Mouse (Mus musculus): ENCODE data around the gene Prkcb. TPM values are rescaled to one million over a fixed set of nuclear protein-coding genes. Genes with fewer than 3 reads are reported as not detected.

Gene Prkcb
- polyA plus RNA-seq, 1 experiment from 2014 or later, result 4.7 TPM

DNA sequence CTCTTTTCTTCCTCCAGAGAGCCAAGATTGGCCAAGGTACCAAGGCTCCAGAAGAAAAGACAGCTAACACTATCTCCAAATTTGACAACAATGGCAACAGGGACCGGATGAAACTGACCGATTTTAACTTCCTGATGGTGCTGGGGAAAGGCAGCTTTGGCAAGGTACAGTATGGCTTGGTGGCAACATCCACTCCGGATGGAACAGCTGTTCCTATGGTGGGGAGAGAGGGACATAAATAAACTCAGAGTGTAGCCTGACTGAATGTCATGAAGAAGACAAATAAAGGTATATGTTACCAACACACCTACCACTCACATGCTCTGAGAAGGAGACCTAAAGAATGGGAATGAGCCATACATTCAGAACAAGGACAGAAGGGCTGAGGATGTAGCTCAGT lies 256.1 kb downstream of the Prkcb start:
- no peak for ATAC-seq (ENCODE audit: insufficient number of reproducible peaks, insufficient read depth, low FRiP score, low TSS enrichment, low read depth)
- no peaks in the 10 kb centered on the region for H3K27me3 ChIP-seq

DNA sequence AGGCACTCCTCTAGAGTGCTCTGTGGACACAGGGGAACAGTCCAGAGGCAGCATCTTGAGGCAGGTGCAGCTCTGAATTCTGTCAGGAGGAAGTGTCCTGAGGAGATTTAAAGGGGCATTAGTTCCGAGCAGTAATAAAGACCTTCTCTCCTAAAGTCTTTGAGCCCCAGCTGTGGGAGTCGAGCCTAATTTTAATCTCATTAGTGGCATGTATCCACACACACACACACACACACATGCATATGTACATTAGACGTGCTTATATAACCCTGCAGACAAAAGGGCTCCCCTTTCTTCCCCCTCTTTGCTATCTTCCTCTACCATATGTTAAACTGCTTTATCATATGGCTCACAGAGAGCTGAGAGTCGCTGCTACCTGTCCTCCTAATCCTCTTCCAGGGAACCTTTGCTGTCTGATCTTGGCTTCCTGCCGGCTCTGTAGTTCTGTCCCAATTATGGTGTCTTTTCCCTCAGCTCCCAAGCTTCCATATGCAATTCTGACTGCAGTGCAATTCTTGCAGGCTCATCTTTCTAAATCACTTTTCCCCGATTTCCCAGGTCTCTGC lies 268.1 kb downstream of the Prkcb start:
- H3K36me3 ChIP-seq, result no peaks in the 10 kb centered on the region
- 46% methylated on average over 6 of the region's 6 CpGs for WGBS
- H3K9me3 ChIP-seq, result no peaks in the 10 kb centered on the region
- no peak overlapping the region for H3K4me2 ChIP-seq
- no peaks in the 10 kb centered on the region for H3K27me3 ChIP-seq
- H3K27ac ChIP-seq, result no peak overlapping the region
- ATAC-seq (ENCODE audit: insufficient number of reproducible peaks, insufficient read depth, low FRiP score, low TSS enrichment, low read depth), result no peak
- H3K4me3 ChIP-seq (replicated peaks), result no peak overlapping the region
- H3K4me1 ChIP-seq (replicated peaks), result 0 out of 2 replicates have a peak, but pooled peaks cover 3% of the 10 kb centered on the region
- no peak overlapping the region for H3K9ac ChIP-seq (replicated peaks)

More for the DNA sequence above, 256.1 kb downstream of the Prkcb start:
- no peaks in the 10 kb centered on the region for H3K36me3 ChIP-seq
- no peak overlapping the region for H3K4me3 ChIP-seq (replicated peaks)
- WGBS, result 91% methylated on average over 3 of the region's 3 CpGs
- H3K4me1 ChIP-seq (replicated peaks), result no peaks in the 10 kb centered on the region
- H3K4me2 ChIP-seq, result no peak overlapping the region
- H3K27ac ChIP-seq, result no peak overlapping the region
- H3K9ac ChIP-seq (replicated peaks), result no peak overlapping the region
- no peaks in the 10 kb centered on the region for H3K9me3 ChIP-seq

DNA sequence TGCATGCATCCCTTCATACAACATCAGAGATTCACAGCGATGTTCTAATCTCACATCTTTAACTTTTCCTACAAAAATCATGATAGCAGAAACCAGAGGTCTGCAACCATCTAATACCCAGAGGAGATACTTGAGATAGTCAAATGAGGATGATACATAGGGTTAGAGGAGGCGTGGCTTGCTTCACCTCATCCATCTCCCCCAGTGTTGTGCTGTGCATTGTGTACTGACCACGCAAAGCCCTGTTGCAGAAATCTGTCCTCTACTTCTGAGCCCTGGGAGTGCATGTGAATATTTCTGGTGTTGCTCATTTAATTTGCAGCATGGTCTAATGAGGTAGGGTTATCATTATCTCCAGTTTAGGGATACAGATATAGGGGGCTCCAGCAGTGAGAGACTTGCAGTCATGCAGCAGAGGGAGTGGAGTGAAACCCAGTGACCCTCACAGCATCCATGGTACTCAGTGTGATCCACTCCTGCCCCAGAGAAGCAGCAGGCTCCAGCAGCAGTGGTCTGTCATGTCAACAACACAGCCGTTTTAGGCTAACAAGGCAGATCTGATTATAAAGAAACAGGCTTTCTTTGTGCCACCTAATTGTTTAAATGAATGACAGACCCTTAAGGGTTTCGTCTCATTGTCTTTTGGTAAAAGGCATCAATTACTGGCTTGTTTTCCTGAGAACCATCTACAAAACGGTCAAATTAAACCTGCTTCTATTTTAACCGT lies 269.7 kb downstream of the Prkcb start:
- Histone ChIP-seq H3K9ac (replicated peaks) (no peak overlapping the region), H3K27ac (no peak overlapping the region), H3K36me3 (no peaks in the 10 kb centered on the region), H3K4me3 (replicated peaks) (no peak overlapping the region), H3K9me3 (no peaks in the 10 kb centered on the region), H3K27me3 (no peaks in the 10 kb centered on the region), H3K4me1 (replicated peaks) (0 out of 2 replicates have a peak, but pooled peaks cover 3% of the 10 kb centered on the region), H3K4me2 (no peak overlapping the region)
- ATAC-seq (ENCODE audit: insufficient number of reproducible peaks, insufficient read depth, low FRiP score, low TSS enrichment, low read depth), result no peak
- 47% methylated on average over 7 of the region's 7 CpGs for WGBS

DNA sequence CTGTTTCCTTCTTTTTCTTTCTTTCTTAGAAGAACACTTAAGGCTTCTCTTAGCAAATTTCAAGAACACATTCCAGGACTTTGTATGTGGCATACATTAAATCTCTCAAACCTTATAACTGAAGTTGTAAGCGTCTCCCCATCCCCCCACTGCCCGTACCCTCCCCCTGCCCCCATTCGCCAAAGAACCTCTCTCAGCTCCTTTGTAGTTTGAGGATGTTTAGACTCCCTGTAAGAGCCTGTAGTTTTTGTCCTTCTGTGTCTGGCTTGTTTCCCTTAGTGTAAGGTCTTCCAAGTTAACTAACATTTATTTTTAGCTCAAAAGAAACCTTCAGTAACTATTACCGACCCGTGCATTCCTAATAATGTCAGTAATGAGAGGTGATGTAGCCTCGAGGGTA lies 270.4 kb downstream of the Prkcb start:
- Histone ChIP-seq H3K27ac (no peak overlapping the region), H3K9ac (replicated peaks) (no peak overlapping the region), H3K4me1 (replicated peaks) (0 out of 2 replicates have a peak, but pooled peaks cover 3% of the 10 kb centered on the region), H3K4me2 (no peak overlapping the region), H3K9me3 (no peaks in the 10 kb centered on the region), H3K36me3 (no peaks in the 10 kb centered on the region), H3K4me3 (replicated peaks) (no peak overlapping the region), H3K27me3 (no peaks in the 10 kb centered on the region)
- WGBS, result 43% methylated on average over 6 of the region's 6 CpGs
- ATAC-seq (ENCODE audit: insufficient number of reproducible peaks, insufficient read depth, low FRiP score, low TSS enrichment, low read depth), result no peak

DNA sequence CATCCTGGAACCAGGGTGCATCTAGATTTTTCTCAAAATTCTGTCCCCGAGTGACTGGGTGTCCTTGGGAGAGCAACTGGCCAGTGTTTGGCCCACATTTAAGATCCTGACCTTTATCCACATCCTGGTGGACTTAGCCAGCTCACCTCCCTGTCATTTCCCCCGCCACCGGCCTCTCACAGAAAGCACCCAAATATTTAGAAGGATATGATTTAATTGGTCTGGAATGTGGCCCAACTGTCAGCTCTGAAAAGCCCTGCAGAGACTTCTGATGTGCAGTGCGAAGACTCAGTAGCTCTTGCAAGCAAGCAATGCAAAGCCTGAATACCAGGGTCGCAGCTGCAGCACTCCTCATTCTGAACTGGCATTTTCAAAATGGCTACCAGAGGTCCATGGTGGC lies 274.0 kb downstream of the Prkcb start:
- H3K4me1 ChIP-seq (replicated peaks), result 0 out of 2 replicates have a peak, but pooled peaks cover 3% of the 10 kb centered on the region

DNA sequence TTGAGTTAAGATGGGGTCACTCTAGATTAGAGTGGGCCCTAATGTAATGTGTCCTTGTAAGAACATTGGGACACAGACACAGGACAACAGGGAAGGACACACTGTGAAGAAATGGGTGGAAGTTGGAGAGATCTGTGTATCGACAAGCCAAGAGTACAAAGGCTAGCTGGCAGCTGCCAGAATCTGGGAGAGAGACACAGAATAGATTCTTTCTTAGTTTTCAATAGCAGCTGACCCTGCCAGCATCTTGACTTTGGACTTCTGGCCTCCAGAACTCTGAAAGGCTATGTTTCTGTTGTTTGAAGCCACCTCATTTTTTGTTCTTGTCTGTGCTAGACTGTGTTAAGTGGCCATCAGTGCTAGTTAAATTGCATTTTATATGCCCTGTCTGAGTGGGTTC lies 276.8 kb downstream of the Prkcb start:
- H3K4me3 ChIP-seq (replicated peaks), result no peak overlapping the region
- no peaks in the 10 kb centered on the region for H3K4me1 ChIP-seq (replicated peaks)
- no peaks in the 10 kb centered on the region for H3K27me3 ChIP-seq
- H3K9me3 ChIP-seq, result no peaks in the 10 kb centered on the region
- H3K36me3 ChIP-seq, result no peaks in the 10 kb centered on the region
- no peak overlapping the region for H3K27ac ChIP-seq
- 93% methylated on average over 1 of the region's 1 CpGs for WGBS
- ATAC-seq (ENCODE audit: insufficient number of reproducible peaks, insufficient read depth, low FRiP score, low TSS enrichment, low read depth), result no peak
- no peak overlapping the region for H3K9ac ChIP-seq (replicated peaks)
- H3K4me2 ChIP-seq, result no peak overlapping the region

More for the DNA sequence above, 274.0 kb downstream of the Prkcb start:
- Histone ChIP-seq H3K27ac (no peak overlapping the region), H3K27me3 (no peaks in the 10 kb centered on the region), H3K9me3 (no peaks in the 10 kb centered on the region), H3K9ac (replicated peaks) (no peak overlapping the region), H3K4me2 (no peak overlapping the region), H3K36me3 (no peaks in the 10 kb centered on the region), H3K4me3 (replicated peaks) (no peak overlapping the region)
- no peak for ATAC-seq (ENCODE audit: insufficient number of reproducible peaks, insufficient read depth, low FRiP score, low TSS enrichment, low read depth)
- 80% methylated on average over 5 of the region's 5 CpGs for WGBS

DNA sequence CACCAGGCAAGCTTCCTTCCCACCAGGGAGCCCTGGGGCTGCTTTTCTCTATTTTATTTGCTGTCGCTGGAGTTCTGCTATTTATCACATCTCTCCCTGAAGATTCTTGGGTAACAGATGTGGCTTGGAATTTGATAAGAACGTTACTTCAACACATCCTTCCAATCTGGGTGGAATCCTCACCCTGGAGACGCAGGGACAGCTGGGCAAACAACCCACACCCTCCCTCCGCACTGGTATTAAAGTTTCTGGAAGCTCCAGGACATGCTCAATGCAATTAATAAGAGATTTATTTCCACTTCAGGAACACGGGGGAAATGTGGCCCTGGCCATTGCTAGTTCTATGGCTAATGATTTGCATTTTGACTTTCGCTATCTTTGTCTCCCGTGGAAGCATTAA lies 277.5 kb downstream of the Prkcb start:
- Histone ChIP-seq H3K27me3 (no peaks in the 10 kb centered on the region), H3K4me2 (no peak overlapping the region), H3K9ac (replicated peaks) (no peak overlapping the region), H3K27ac (no peak overlapping the region), H3K9me3 (no peaks in the 10 kb centered on the region), H3K4me3 (replicated peaks) (no peak overlapping the region), H3K4me1 (replicated peaks) (no peaks in the 10 kb centered on the region), H3K36me3 (no peaks in the 10 kb centered on the region)
- 70% methylated on average over 7 of the region's 7 CpGs for WGBS
- ATAC-seq (ENCODE audit: insufficient number of reproducible peaks, insufficient read depth, low FRiP score, low TSS enrichment, low read depth), result no peak

DNA sequence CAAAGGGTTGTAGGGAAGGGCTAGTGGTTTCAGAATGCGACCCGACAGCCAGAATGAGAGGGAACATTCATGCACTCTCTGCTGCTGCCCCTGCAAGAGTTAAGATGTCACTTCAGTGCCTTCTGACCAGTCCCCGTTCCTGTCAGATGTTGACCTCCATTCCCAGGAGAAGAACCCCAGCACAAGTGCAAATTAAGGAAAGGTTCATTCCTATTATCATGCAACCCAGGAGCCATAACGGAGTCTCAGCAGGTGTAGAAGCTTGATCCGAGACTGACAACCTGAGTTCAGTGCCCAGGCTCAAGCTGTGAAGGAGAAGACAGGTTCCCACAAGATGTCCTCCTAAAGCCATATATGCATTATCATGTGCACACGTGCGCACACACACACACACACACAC lies 280.2 kb downstream of the Prkcb start:
- WGBS, result 83% methylated on average over 7 of the region's 7 CpGs
- Histone ChIP-seq H3K4me1 (replicated peaks) (no peaks in the 10 kb centered on the region), H3K9me3 (no peaks in the 10 kb centered on the region)

DNA sequence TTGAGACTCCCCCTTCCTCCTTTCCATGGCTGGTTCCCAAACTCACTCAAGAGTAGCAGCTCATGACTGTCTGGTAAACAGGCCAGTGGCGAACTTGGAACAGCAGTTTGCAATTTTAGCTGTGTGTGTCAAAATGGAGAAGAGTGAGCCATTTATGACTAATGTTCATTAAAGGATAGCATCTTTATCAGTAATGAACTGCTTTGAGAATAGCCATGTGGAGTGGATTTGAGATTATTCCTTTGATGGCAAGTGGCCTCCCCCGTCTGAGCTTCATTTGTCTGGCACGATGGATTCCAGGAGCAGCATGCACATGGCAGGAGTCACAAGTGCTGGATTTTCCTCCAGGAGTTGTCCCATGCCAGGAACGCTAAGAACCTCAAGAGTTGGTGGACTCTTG lies 281.9 kb downstream of the Prkcb start:
- no peaks in the 10 kb centered on the region for H3K36me3 ChIP-seq
- no peaks in the 10 kb centered on the region for H3K9me3 ChIP-seq
- no peak overlapping the region for H3K4me2 ChIP-seq
- no peaks in the 10 kb centered on the region for H3K4me1 ChIP-seq (replicated peaks)
- H3K4me3 ChIP-seq (replicated peaks), result no peak overlapping the region
- ATAC-seq (ENCODE audit: insufficient number of reproducible peaks, insufficient read depth, low FRiP score, low TSS enrichment, low read depth), result no peak
- H3K27me3 ChIP-seq, result no peaks in the 10 kb centered on the region
- H3K27ac ChIP-seq, result no peak overlapping the region
- no peak overlapping the region for H3K9ac ChIP-seq (replicated peaks)
- 60% methylated on average over 4 of the region's 4 CpGs for WGBS

More for the DNA sequence above, 280.2 kb downstream of the Prkcb start:
- H3K4me3 ChIP-seq (replicated peaks), result no peak overlapping the region
- no peak for ATAC-seq (ENCODE audit: insufficient number of reproducible peaks, insufficient read depth, low FRiP score, low TSS enrichment, low read depth)
- no peak overlapping the region for H3K27ac ChIP-seq
- no peak overlapping the region for H3K9ac ChIP-seq (replicated peaks)
- H3K36me3 ChIP-seq, result no peaks in the 10 kb centered on the region
- H3K27me3 ChIP-seq, result no peaks in the 10 kb centered on the region
- H3K4me2 ChIP-seq, result no peak overlapping the region

DNA sequence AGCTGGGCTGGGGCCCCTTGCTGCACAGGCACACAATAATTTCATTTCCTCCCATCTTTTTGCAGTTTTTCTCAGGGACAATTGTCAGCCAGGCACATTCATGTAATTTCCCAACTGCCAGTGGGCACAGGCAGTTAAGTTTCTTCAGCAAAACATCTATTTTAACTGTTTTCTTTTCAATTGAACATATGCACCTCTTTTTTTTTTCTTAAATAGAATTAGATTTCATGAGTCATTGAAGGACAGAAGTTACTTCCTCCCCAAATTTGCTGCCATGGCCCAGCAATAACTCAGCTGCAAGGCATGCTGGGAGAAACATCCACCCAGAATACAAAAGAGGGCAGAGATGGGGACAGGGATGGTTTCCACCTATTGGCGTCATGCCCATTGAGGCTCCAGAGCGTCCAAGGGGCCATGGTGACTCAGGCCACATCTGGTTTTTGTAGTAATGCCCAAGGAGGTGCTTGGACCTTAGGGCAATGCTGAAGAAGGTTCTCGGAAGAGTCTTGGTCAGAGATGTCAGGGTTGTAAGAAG lies 284.6 kb downstream of the Prkcb start:
- ATAC-seq (ENCODE audit: insufficient number of reproducible peaks, insufficient read depth, low FRiP score, low TSS enrichment, low read depth), result no peak
- no peak overlapping the region for H3K4me2 ChIP-seq
- no peak overlapping the region for H3K9ac ChIP-seq (replicated peaks)
- no peaks in the 10 kb centered on the region for H3K27me3 ChIP-seq
- H3K4me3 ChIP-seq (replicated peaks), result no peak overlapping the region
- 86% methylated on average over 3 of the region's 3 CpGs for WGBS
- no peaks in the 10 kb centered on the region for H3K4me1 ChIP-seq (replicated peaks)
- H3K36me3 ChIP-seq, result no peaks in the 10 kb centered on the region
- H3K9me3 ChIP-seq, result no peaks in the 10 kb centered on the region
- no peak overlapping the region for H3K27ac ChIP-seq

DNA sequence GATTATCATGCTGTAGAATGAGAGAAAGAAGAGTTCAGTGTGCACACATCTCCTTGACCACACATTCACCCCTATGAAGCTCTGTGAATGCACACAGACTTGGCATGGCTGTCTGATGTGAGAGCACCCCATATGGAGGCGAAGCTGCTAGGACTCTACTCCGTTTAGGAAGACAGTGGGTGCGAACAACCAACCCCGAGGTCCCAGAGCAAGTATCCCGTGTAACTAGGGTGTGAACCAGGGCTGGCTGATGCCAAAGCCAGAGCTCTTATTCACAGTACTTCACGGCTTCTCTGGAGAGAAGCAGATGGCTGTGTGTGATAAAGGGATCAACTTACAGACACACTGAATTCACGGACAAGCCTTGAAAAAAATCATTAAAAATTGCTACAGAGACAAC lies 285.9 kb downstream of the Prkcb start:
- H3K4me1 ChIP-seq (replicated peaks), result no peaks in the 10 kb centered on the region
- H3K9me3 ChIP-seq, result no peaks in the 10 kb centered on the region
- no peak overlapping the region for H3K27ac ChIP-seq
- H3K4me2 ChIP-seq, result no peak overlapping the region
- H3K27me3 ChIP-seq, result no peaks in the 10 kb centered on the region
- H3K9ac ChIP-seq (replicated peaks), result no peak overlapping the region
- WGBS, result 85% methylated on average over 7 of the region's 7 CpGs
- no peak for ATAC-seq (ENCODE audit: insufficient number of reproducible peaks, insufficient read depth, low FRiP score, low TSS enrichment, low read depth)
- no peak overlapping the region for H3K4me3 ChIP-seq (replicated peaks)
- H3K36me3 ChIP-seq, result no peaks in the 10 kb centered on the region

All from limb, embryonic 12.5 days (tissue).